Mouse (Mus musculus) liver, adult 2 months (tissue): ENCODE measurements at regions not wholly inside any gene's neighbourhood (a gene's known extent, or its start where the extent isn't known, plus 50 kb on each side); places are given as distances from the start of the nearest gene placed in this dataset.

Experiments used
- CTCF ChIP-seq: fragments of 200-500 bp; IDR thresholded peaks from 2 replicates; pipeline ENCODE4 v1.5.1; 2011; ENCODE audit warnings: low read depth, low read length, control low read depth
- POLR2A ChIP-seq: fragments of 200-500 bp; IDR thresholded peaks from 2 replicates; pipeline ENCODE4 v1.6.1; 2011; ENCODE audit warnings: low read length, control low read depth; ENCODE audit not compliant: insufficient read depth; ENCODE audit errors: extremely low read depth

DNA sequence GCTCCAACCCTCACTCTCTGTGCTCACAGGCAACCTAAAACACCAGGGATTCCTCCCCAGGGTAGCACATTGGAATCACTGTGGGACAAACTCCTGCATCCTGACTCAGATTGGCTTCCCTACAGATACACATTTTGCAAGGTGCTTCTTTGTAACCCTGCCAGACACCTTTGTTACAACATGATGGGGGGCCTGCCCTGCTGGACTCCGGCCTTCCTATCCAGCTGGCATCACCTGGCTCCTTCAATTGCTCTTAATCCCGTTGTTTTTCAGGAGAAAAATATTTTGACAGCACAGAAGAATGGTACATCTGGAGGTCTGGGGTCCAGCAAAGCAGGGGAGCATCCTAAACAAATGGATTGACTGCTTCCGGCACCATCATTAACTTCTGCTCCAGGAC, 242.8 kb downstream of the Snx10 start:
- TF ChIP-seq CTCF (no peak), POLR2A (no peak)
